21 mouse cellular contexts compared by ENCODE assay signal in the genomic region with DNA sequence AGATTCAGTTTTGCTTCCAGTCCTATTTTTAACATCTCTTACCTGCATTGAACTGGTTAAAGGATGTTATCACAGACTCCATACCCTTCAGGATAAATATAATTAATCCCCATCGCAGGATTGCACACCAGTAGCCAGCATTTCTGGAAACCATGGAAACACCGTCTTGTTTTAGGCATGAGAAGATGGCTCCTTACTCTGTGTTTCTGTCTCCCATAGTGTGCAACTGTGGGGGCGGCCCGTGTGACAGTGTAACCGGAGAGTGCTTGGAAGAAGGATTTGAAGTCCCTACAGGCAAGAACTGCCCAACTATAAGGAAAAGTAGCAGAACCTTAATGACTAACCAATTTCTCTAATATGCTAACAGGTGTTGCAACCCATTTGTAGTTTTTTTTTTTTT.
DNase-seq lines count a peak whose midpoint lies in the region; ATAC-seq and TF ChIP-seq lines count a peak whose summit lies in the region.
"Had no signal": no experiment of that assay in that cellular context is flagged by ENCODE, and none has a peak within 500 bp of the region (broad histone marks: within the 10 kb centered on the region; RNA-seq: fewer than 3 reads in every experiment).

No protein-coding gene starts in this region.

- H3K9ac ChIP-seq in forebrain, postnatal 0 days = no peak overlapping the region
- H3K9ac ChIP-seq in forebrain, embryonic 16.5 days (replicated peaks; ENCODE audit: low read depth, low read length) = no peak overlapping the region
- H3K9ac ChIP-seq in kidney, postnatal 0 days (ENCODE audit: low read depth, low read length) = no peak overlapping the region
- H3K9ac ChIP-seq in midbrain, postnatal 0 days (replicated peaks; ENCODE audit: low read length, poor library complexity, severe bottlenecking) = 0 out of 2 replicates have a peak overlapping the region, but pooled peaks have one; percentile 4
- H3K9ac ChIP-seq: heart, embryonic 15.5 days; liver, embryonic 14.5 days had no signal

- TF ChIP-seq CTCF in forebrain, postnatal 0 days (IDR thresholded peaks at IDR 0.05; ENCODE audit: low read depth) = no peak
- no peak for TF ChIP-seq CTCF in kidney, postnatal 0 days (IDR thresholded peaks at IDR 0.05; ENCODE audit: low read depth)
- no peak for TF ChIP-seq CTCF in midbrain, postnatal 0 days (IDR thresholded peaks at IDR 0.05)

- H3K4me2 ChIP-seq in forebrain, postnatal 0 days (ENCODE audit: low read depth) = no peak overlapping the region
- H3K4me2 ChIP-seq in forebrain, embryonic 16.5 days (ENCODE audit: low read length) = no peak overlapping the region
- H3K4me2 ChIP-seq in kidney, postnatal 0 days (ENCODE audit: low read length) = no peak overlapping the region
- H3K4me2 ChIP-seq in midbrain, postnatal 0 days (ENCODE audit: low read depth, low read length, poor library complexity, severe bottlenecking) = no peak overlapping the region
- H3K4me2 ChIP-seq: heart, embryonic 15.5 days had no signal

- H3K4me3 ChIP-seq in forebrain, postnatal 0 days (ENCODE audit: low read depth, low read length) = no peak overlapping the region
- no peak overlapping the region for H3K4me3 ChIP-seq in forebrain, embryonic 16.5 days (replicated peaks; ENCODE audit: low read length)
- no peak overlapping the region for H3K4me3 ChIP-seq in kidney, postnatal 0 days (replicated peaks; ENCODE audit: low read depth, low read length)
- no peak overlapping the region for H3K4me3 ChIP-seq in midbrain, postnatal 0 days (ENCODE audit: low read depth, low read length)
- H3K4me3 ChIP-seq: forebrain, embryonic 10.5 days; heart, adult 2 months; heart, embryonic 15.5 days had no signal

- WGBS in forebrain, postnatal 0 days = 57% methylated on average over 5 of the region's 5 CpGs
- 67% methylated on average over 5 of the region's 5 CpGs for WGBS in forebrain, embryonic 16.5 days
- WGBS in kidney, postnatal 0 days = 61% methylated on average over 5 of the region's 5 CpGs
- WGBS in midbrain, postnatal 0 days = 36% methylated on average over 5 of the region's 5 CpGs

- peaks cover 2% of the 10 kb centered on the region; the same call in 1 of the 2 replicates for H3K4me1 ChIP-seq in forebrain, postnatal 0 days (ENCODE audit: insufficient read depth)
- no peaks in the 10 kb centered on the region for H3K4me1 ChIP-seq in forebrain, embryonic 16.5 days (replicated peaks; ENCODE audit: control insufficient read depth, insufficient read depth, low read length)
- H3K4me1 ChIP-seq in kidney, postnatal 0 days (replicated peaks; ENCODE audit: insufficient read depth, low read length) = no peaks in the 10 kb centered on the region
- H3K4me1 ChIP-seq in midbrain, postnatal 0 days (ENCODE audit: insufficient read depth, low read length) = peaks cover 12% of the 10 kb centered on the region; the same call in 1 of the 2 replicates
- H3K4me1 ChIP-seq: heart, embryonic 15.5 days had no signal

- intact Hi-C loops in left cerebral cortex, postnatal 14 days (cut with DNase I) = no loop called here
- intact Hi-C loops in heart, postnatal 25 days (cut with DNase I) = loop anchor here (2.0 kb wide), 1 partner anchor 14 kb away; no protein-coding TSS in a partner anchor

- peak; percentile 73 for ATAC-seq in forebrain, postnatal 0 days
- no peak for ATAC-seq in forebrain, embryonic 16.5 days
- no peak for ATAC-seq in kidney, postnatal 0 days (replicated peaks; ENCODE audit: low FRiP score, low read depth)
- peak; percentile 51; the same call in 1 of the 2 replicates for ATAC-seq in midbrain, postnatal 0 days (ENCODE audit: low FRiP score)
- ATAC-seq: Patski had no signal

- DNase-seq in forebrain, postnatal 0 days = peak; percentile 47
- DNase-seq in kidney, postnatal 0 days (ENCODE audit: low spot score) = peak; percentile 22
- no peak for DNase-seq in kidney, adult 9 months
- DNase-seq in left cerebral cortex, postnatal 14 days (ENCODE audit: low spot score in 2 of 2) = peak; percentile 37 to 71
- peak; percentile 37 for DNase-seq in midbrain, postnatal 0 days (ENCODE audit: low spot score)
- no peak for DNase-seq in cerebellum, adult 9-10 months
- no peak for DNase-seq in heart, postnatal 25 days (ENCODE audit: low spot score)
- DNase-seq: adrenal gland, postnatal 10 days; cerebellum, postnatal 14 days; embryo, embryonic 11 days; gastrocnemius, postnatal 14 days; heart, adult 2 months; kidney, adult 11 months; kidney, postnatal 10 days; thymus, postnatal 36 days had no signal

- H3K27me3 ChIP-seq in forebrain, postnatal 0 days (ENCODE audit: insufficient read depth, low read length) = no peaks in the 10 kb centered on the region
- H3K27me3 ChIP-seq in forebrain, embryonic 16.5 days (replicated peaks; ENCODE audit: control insufficient read depth, insufficient read depth, low read length) = no peaks in the 10 kb centered on the region
- H3K27me3 ChIP-seq in kidney, postnatal 0 days (ENCODE audit: insufficient read depth, low read length) = no peaks in the 10 kb centered on the region
- no peaks in the 10 kb centered on the region for H3K27me3 ChIP-seq in midbrain, postnatal 0 days (ENCODE audit: insufficient read depth, low read length)
- H3K27me3 ChIP-seq: heart, embryonic 15.5 days; Patski had no signal

- no peak overlapping the region for H3K27ac ChIP-seq in forebrain, postnatal 0 days (ENCODE audit: low read depth, low read length)
- no peak overlapping the region for H3K27ac ChIP-seq in forebrain, embryonic 16.5 days (ENCODE audit: low read length)
- H3K27ac ChIP-seq in kidney, postnatal 0 days = no peak overlapping the region
- H3K27ac ChIP-seq in midbrain, postnatal 0 days (ENCODE audit: low read depth, low read length) = no peak overlapping the region
- H3K27ac ChIP-seq: forebrain, embryonic 10.5 days; heart, adult 2 months; heart, embryonic 15.5 days; liver, embryonic 14.5 days; macrophage had no signal

- no peaks in the 10 kb centered on the region for H3K9me3 ChIP-seq in forebrain, postnatal 0 days (ENCODE audit: low read length)
- no peaks in the 10 kb centered on the region for H3K9me3 ChIP-seq in forebrain, embryonic 16.5 days (ENCODE audit: control insufficient read depth, low read length)
- no peaks in the 10 kb centered on the region for H3K9me3 ChIP-seq in kidney, postnatal 0 days (replicated peaks; ENCODE audit: low read length)
- H3K9me3 ChIP-seq in midbrain, postnatal 0 days (ENCODE audit: low read length) = no peaks in the 10 kb centered on the region
- H3K9me3 ChIP-seq: forebrain, embryonic 10.5 days; heart, embryonic 15.5 days had no signal

- no peaks in the 10 kb centered on the region for H3K36me3 ChIP-seq in forebrain, postnatal 0 days (ENCODE audit: insufficient read depth)
- no peaks in the 10 kb centered on the region for H3K36me3 ChIP-seq in forebrain, embryonic 16.5 days (ENCODE audit: control insufficient read depth, insufficient read depth)
- H3K36me3 ChIP-seq in kidney, postnatal 0 days (ENCODE audit: insufficient read depth, low read length) = peaks cover 16% of the 10 kb centered on the region; the same call in 1 of the 2 replicates
- no peaks in the 10 kb centered on the region for H3K36me3 ChIP-seq in midbrain, postnatal 0 days (ENCODE audit: insufficient read depth, low read length)

Comparison
In these comparisons a context has a peak if more than half of its experiments do, and no peak if none do; other contexts are left out.
1. ATAC-seq: peak in forebrain, postnatal 0 days (single experiment) and midbrain, postnatal 0 days (single experiment); none in forebrain, embryonic 16.5 days (single experiment) and kidney, postnatal 0 days (single experiment).
2. DNase-seq: peak in forebrain, postnatal 0 days (single experiment), kidney, postnatal 0 days (single experiment), left cerebral cortex, postnatal 14 days (2 of 2) and midbrain, postnatal 0 days (single experiment); none in kidney, adult 9 months (single experiment), cerebellum, adult 9-10 months (single experiment) and heart, postnatal 25 days (single experiment).